Mouse (Mus musculus): ENCODE measurements around the gene 2810408A11Rik. TPM values are rescaled to one million over a fixed set of nuclear protein-coding genes. Genes with fewer than 3 reads are reported as not detected.

The 2810408A11Rik gene
- 7.9 and 8.6 TPM in 2 replicates for polyA plus RNA-seq (2015; fragmentation: Nextera tagmentation; extraction: Ambion mirVana)

GRCm38 (mm10) chr11:69900471-69901405 lies at the start of gene 2810408A11Rik, which contains the start of gene Neurl4:
TSS of gene 2810408A11Rik (minus strand) at chr11:69900987.
TSS of gene Neurl4 (plus strand) at chr11:69901072.
- Histone ChIP-seq H3K27me3 (ENCODE audit: control insufficient read depth, insufficient read depth, low read depth, low read length) (no peaks in the 10 kb centered on the region), H3K4me3 (ENCODE audit: low read length) (peak within 1 kb of the TSS; percentile 81), H3K4me2 (ENCODE audit: low read depth, low read length) (peak within 1 kb of the TSS; percentile 99), H3K9me3 (ENCODE audit: control insufficient read depth, low read length) (no peaks in the 10 kb centered on the region), H3K9ac (ENCODE audit: low read length) (peak within 1 kb of the TSS; percentile 95), H3K36me3 (ENCODE audit: control insufficient read depth, insufficient read depth, low read length) (peaks cover 13% of the 10 kb centered on the region), H3K4me1 (replicated peaks; ENCODE audit: control insufficient read depth, insufficient read depth, low read length) (peaks cover 19% of the 10 kb centered on the region), H3K27ac (ENCODE audit: low read length) (peak within 1 kb of the TSS; percentile 99)
- WGBS: 0% methylated on average over 38 of the region's 38 CpGs
- ATAC-seq (ENCODE audit: low read depth): peak; percentile 95

GRCm38 (mm10) chr11:69948763-69949150 lies 48.0 kb upstream of the 2810408A11Rik start:
- peak; percentile 63 for ATAC-seq (ENCODE audit: low read depth)
- H3K36me3 ChIP-seq (ENCODE audit: control insufficient read depth, insufficient read depth, low read length): 0 out of 2 replicates have a peak, but pooled peaks cover 2% of the 10 kb centered on the region
- H3K4me1 ChIP-seq (replicated peaks; ENCODE audit: control insufficient read depth, insufficient read depth, low read length): peaks cover 19% of the 10 kb centered on the region
- peak overlapping the region; percentile 80 for H3K4me2 ChIP-seq (ENCODE audit: low read depth, low read length)
- peak overlapping the region; percentile 66 for H3K9ac ChIP-seq (ENCODE audit: low read length)
- peak overlapping the region; percentile 61 for H3K4me3 ChIP-seq (ENCODE audit: low read length)
- H3K27me3 ChIP-seq (ENCODE audit: control insufficient read depth, insufficient read depth, low read depth, low read length): no peaks in the 10 kb centered on the region
- peak overlapping the region; percentile 83 for H3K27ac ChIP-seq (ENCODE audit: low read length)
- no peaks in the 10 kb centered on the region for H3K9me3 ChIP-seq (ENCODE audit: control insufficient read depth, low read length)
- under 1% methylated on average over 14 of the region's 14 CpGs for WGBS

GRCm38 (mm10) chr11:69948066-69948762 lies 47.4 kb upstream of the 2810408A11Rik start, which contains the start of gene Slc2a4:
TSS of gene Slc2a4 (minus strand) at chr11:69948188.
- Histone ChIP-seq H3K27ac (ENCODE audit: low read length) (peak within 1 kb of the TSS; percentile 87), H3K4me2 (ENCODE audit: low read depth, low read length) (peak within 1 kb of the TSS; percentile 80), H3K4me1 (replicated peaks; ENCODE audit: control insufficient read depth, insufficient read depth, low read length) (peaks cover 19% of the 10 kb centered on the region), H3K27me3 (ENCODE audit: control insufficient read depth, insufficient read depth, low read depth, low read length) (no peaks in the 10 kb centered on the region), H3K4me3 (ENCODE audit: low read length) (peak within 1 kb of the TSS; percentile 61), H3K9me3 (ENCODE audit: control insufficient read depth, low read length) (no peaks in the 10 kb centered on the region), H3K36me3 (ENCODE audit: control insufficient read depth, insufficient read depth, low read length) (0 out of 2 replicates have a peak, but pooled peaks cover 2% of the 10 kb centered on the region), H3K9ac (ENCODE audit: low read length) (peak within 1 kb of the TSS; percentile 66)
- WGBS: under 1% methylated on average over 34 of the region's 34 CpGs
- ATAC-seq (ENCODE audit: low read depth): peak; percentile 96

GRCm38 (mm10) chr11:69947337-69948065 lies 46.7 kb upstream of the 2810408A11Rik start:
- Histone ChIP-seq H3K4me1 (replicated peaks; ENCODE audit: control insufficient read depth, insufficient read depth, low read length) (peaks cover 19% of the 10 kb centered on the region), H3K9me3 (ENCODE audit: control insufficient read depth, low read length) (no peaks in the 10 kb centered on the region), H3K4me3 (ENCODE audit: low read length) (peak overlapping the region; percentile 61), H3K9ac (ENCODE audit: low read length) (peak overlapping the region; percentile 66), H3K27me3 (ENCODE audit: control insufficient read depth, insufficient read depth, low read depth, low read length) (no peaks in the 10 kb centered on the region), H3K27ac (ENCODE audit: low read length) (peak overlapping the region; percentile 87), H3K4me2 (ENCODE audit: low read depth, low read length) (peak overlapping the region; percentile 80), H3K36me3 (ENCODE audit: control insufficient read depth, insufficient read depth, low read length) (0 out of 2 replicates have a peak, but pooled peaks cover 2% of the 10 kb centered on the region)
- peak; percentile 59 for ATAC-seq (ENCODE audit: low read depth)
- under 1% methylated on average over 29 of the region's 29 CpGs for WGBS

GRCm38 (mm10) chr11:69945997-69946891 lies 45.5 kb upstream of the 2810408A11Rik start:
- Histone ChIP-seq H3K36me3 (ENCODE audit: control insufficient read depth, insufficient read depth, low read length) (0 out of 2 replicates have a peak, but pooled peaks cover 2% of the 10 kb centered on the region), H3K27ac (ENCODE audit: low read length) (no peak overlapping the region), H3K27me3 (ENCODE audit: control insufficient read depth, insufficient read depth, low read depth, low read length) (no peaks in the 10 kb centered on the region), H3K9ac (ENCODE audit: low read length) (no peak overlapping the region), H3K9me3 (ENCODE audit: control insufficient read depth, low read length) (no peaks in the 10 kb centered on the region), H3K4me2 (ENCODE audit: low read depth, low read length) (peak overlapping the region; percentile 80; the same call in 1 of the 2 replicates), H3K4me1 (replicated peaks; ENCODE audit: control insufficient read depth, insufficient read depth, low read length) (peaks cover 19% of the 10 kb centered on the region), H3K4me3 (ENCODE audit: low read length) (no peak overlapping the region)
- WGBS: 84% methylated on average over 18 of the region's 18 CpGs
- no peak for ATAC-seq (ENCODE audit: low read depth)

GRCm38 (mm10) chr11:69945216-69945615 lies 44.4 kb upstream of the 2810408A11Rik start:
- Histone ChIP-seq H3K4me3 (ENCODE audit: low read length) (no peak overlapping the region), H3K9ac (ENCODE audit: low read length) (no peak overlapping the region), H3K4me2 (ENCODE audit: low read depth, low read length) (no peak overlapping the region), H3K4me1 (replicated peaks; ENCODE audit: control insufficient read depth, insufficient read depth, low read length) (peaks cover 19% of the 10 kb centered on the region), H3K36me3 (ENCODE audit: control insufficient read depth, insufficient read depth, low read length) (0 out of 2 replicates have a peak, but pooled peaks cover 2% of the 10 kb centered on the region), H3K27ac (ENCODE audit: low read length) (no peak overlapping the region), H3K27me3 (ENCODE audit: control insufficient read depth, insufficient read depth, low read depth, low read length) (no peaks in the 10 kb centered on the region), H3K9me3 (ENCODE audit: control insufficient read depth, low read length) (no peaks in the 10 kb centered on the region)
- no peak for ATAC-seq (ENCODE audit: low read depth)
- 68% methylated on average over 13 of the region's 13 CpGs for WGBS

- no peak overlapping the region for H3K9ac ChIP-seq (ENCODE audit: low read length)
- ATAC-seq (ENCODE audit: low read depth): no peak
- H3K4me3 ChIP-seq (ENCODE audit: low read length): no peak overlapping the region
- H3K36me3 ChIP-seq (ENCODE audit: control insufficient read depth, insufficient read depth, low read length): 0 out of 2 replicates have a peak, but pooled peaks cover 2% of the 10 kb centered on the region
- H3K4me2 ChIP-seq (ENCODE audit: low read depth, low read length): no peak overlapping the region
- no peak overlapping the region for H3K27ac ChIP-seq (ENCODE audit: low read length)
- H3K9me3 ChIP-seq (ENCODE audit: control insufficient read depth, low read length): no peaks in the 10 kb centered on the region
- H3K27me3 ChIP-seq (ENCODE audit: control insufficient read depth, insufficient read depth, low read depth, low read length): peaks cover 12% of the 10 kb centered on the region
- H3K4me1 ChIP-seq (replicated peaks; ENCODE audit: control insufficient read depth, insufficient read depth, low read length): peaks cover 13% of the 10 kb centered on the region
- 74% methylated on average over 4 of the region's 4 CpGs for WGBS
Observed at GRCm38 (mm10) chr11:69940962-69941361, 40.2 kb upstream of the 2810408A11Rik start.

- 0 out of 2 replicates have a peak, but pooled peaks cover 2% of the 10 kb centered on the region for H3K36me3 ChIP-seq (ENCODE audit: control insufficient read depth, insufficient read depth, low read length)
- no peak overlapping the region for H3K9ac ChIP-seq (ENCODE audit: low read length)
- H3K9me3 ChIP-seq (ENCODE audit: control insufficient read depth, low read length): no peaks in the 10 kb centered on the region
- peaks cover 14% of the 10 kb centered on the region for H3K4me1 ChIP-seq (replicated peaks; ENCODE audit: control insufficient read depth, insufficient read depth, low read length)
- no peak overlapping the region for H3K4me2 ChIP-seq (ENCODE audit: low read depth, low read length)
- H3K27me3 ChIP-seq (ENCODE audit: control insufficient read depth, insufficient read depth, low read depth, low read length): peaks cover 16% of the 10 kb centered on the region
- H3K27ac ChIP-seq (ENCODE audit: low read length): no peak overlapping the region
- no peak for ATAC-seq (ENCODE audit: low read depth)
- H3K4me3 ChIP-seq (ENCODE audit: low read length): no peak overlapping the region
- 93% methylated on average over 17 of the region's 17 CpGs for WGBS
Observed at GRCm38 (mm10) chr11:69939731-69940130, 38.9 kb upstream of the 2810408A11Rik start.

All from lung, embryonic 16.5 days (tissue).